Mouse (Mus musculus): ENCODE results near the gene Ccdc149. TPM values are rescaled to one million over a fixed set of nuclear protein-coding genes. Genes with fewer than 3 reads are reported as not detected.

Ccdc149 gene
- polyA plus RNA-seq, 1 experiment from 2014 or later = 3.7 TPM

GRCm38 (mm10) chr5:52339134-52339533 is 132.2 kb downstream of the Ccdc149 start:
- H3K9me3 ChIP-seq (ENCODE audit: control insufficient read depth, low read length) = no peaks in the 10 kb centered on the region
- no peaks in the 10 kb centered on the region for H3K36me3 ChIP-seq (ENCODE audit: control insufficient read depth, insufficient read depth, low read length)
- WGBS = 81% methylated on average over 2 of the region's 2 CpGs
- ATAC-seq (replicated peaks; ENCODE audit: low FRiP score, low TSS enrichment, low read depth) = no peak
- no peaks in the 10 kb centered on the region for H3K4me1 ChIP-seq (replicated peaks; ENCODE audit: control insufficient read depth, insufficient read depth, low read length)
- no peak for DNase-seq (ENCODE audit: low spot score)
- H3K9ac ChIP-seq (ENCODE audit: low read length) = no peak overlapping the region
- no peak overlapping the region for H3K27ac ChIP-seq (ENCODE audit: low read depth)
- H3K4me3 ChIP-seq (ENCODE audit: low read depth, low read length) = no peak overlapping the region
- H3K4me2 ChIP-seq (ENCODE audit: low read length) = no peak overlapping the region
- H3K27me3 ChIP-seq (replicated peaks; ENCODE audit: control insufficient read depth, insufficient read depth, low read length) = no peaks in the 10 kb centered on the region

GRCm38 (mm10) chr5:52335590-52335989 is 135.7 kb downstream of the Ccdc149 start:
- no peak overlapping the region for H3K4me3 ChIP-seq (ENCODE audit: low read depth, low read length)
- H3K27me3 ChIP-seq (replicated peaks; ENCODE audit: control insufficient read depth, insufficient read depth, low read length) = no peaks in the 10 kb centered on the region
- H3K27ac ChIP-seq (ENCODE audit: low read depth) = no peak overlapping the region
- DNase-seq (ENCODE audit: low spot score) = no peak
- no peaks in the 10 kb centered on the region for H3K36me3 ChIP-seq (ENCODE audit: control insufficient read depth, insufficient read depth, low read length)
- no peaks in the 10 kb centered on the region for H3K9me3 ChIP-seq (ENCODE audit: control insufficient read depth, low read length)
- H3K9ac ChIP-seq (ENCODE audit: low read length) = no peak overlapping the region
- 75% methylated on average over 3 of the region's 3 CpGs for WGBS
- H3K4me2 ChIP-seq (ENCODE audit: low read length) = no peak overlapping the region
- ATAC-seq (replicated peaks; ENCODE audit: low FRiP score, low TSS enrichment, low read depth) = no peak
- H3K4me1 ChIP-seq (replicated peaks; ENCODE audit: control insufficient read depth, insufficient read depth, low read length) = no peaks in the 10 kb centered on the region

- no peaks in the 10 kb centered on the region for H3K36me3 ChIP-seq (ENCODE audit: control insufficient read depth, insufficient read depth, low read length)
- ATAC-seq (replicated peaks; ENCODE audit: low FRiP score, low TSS enrichment, low read depth) (no peak), DNase-seq (ENCODE audit: low spot score) (no peak)
- H3K4me3 ChIP-seq (ENCODE audit: low read depth, low read length) = no peak overlapping the region
- H3K27me3 ChIP-seq (replicated peaks; ENCODE audit: control insufficient read depth, insufficient read depth, low read length) = no peaks in the 10 kb centered on the region
- no peak overlapping the region for H3K27ac ChIP-seq (ENCODE audit: low read depth)
- H3K4me2 ChIP-seq (ENCODE audit: low read length) = no peak overlapping the region
- no peaks in the 10 kb centered on the region for H3K9me3 ChIP-seq (ENCODE audit: control insufficient read depth, low read length)
- H3K4me1 ChIP-seq (replicated peaks; ENCODE audit: control insufficient read depth, insufficient read depth, low read length) = no peaks in the 10 kb centered on the region
- 20% methylated on average over 8 of the region's 8 CpGs for WGBS
- H3K9ac ChIP-seq (ENCODE audit: low read length) = no peak overlapping the region
Observed at GRCm38 (mm10) chr5:52332120-52332519, 139.2 kb downstream of the Ccdc149 start.

Other genes starting within 250 kb of the Ccdc149 start
- 0.30 and 0.65 TPM in 2 replicates for gene Sod3, start 107.7 kb downstream of the Ccdc149 start, polyA plus RNA-seq (2014; fragmentation: Nextera tagmentation; extraction: Ambion mirVana)
- gene Lgi2, start 94.9 kb upstream of the Ccdc149 start, polyA plus RNA-seq (2014; fragmentation: Nextera tagmentation; extraction: Ambion mirVana) = 8.9 and 10.5 TPM in 2 replicates
- gene Sepsecs, start 198.2 kb upstream of the Ccdc149 start, polyA plus RNA-seq (2014; fragmentation: Nextera tagmentation; extraction: Ambion mirVana) = 10.9 and 11.3 TPM in 2 replicates

Data from intestine, embryonic 14.5 days (tissue).